Mouse (Mus musculus) liver, embryonic 14.5 days (tissue): ENCODE data around the gene Ssbp2.

Experiments used
- CTCF ChIP-seq: IDR thresholded peaks from 2 replicates; pipeline ENCODE4 v1.5.1; 2016; ENCODE audit warnings: antibody characterized with exemption, low read depth, control low read depth
- EP300 ChIP-seq: IDR thresholded peaks from 2 replicates; pipeline ENCODE4 v1.6.1; 2016; ENCODE audit warnings: antibody characterized with exemption, low read depth

DNA sequence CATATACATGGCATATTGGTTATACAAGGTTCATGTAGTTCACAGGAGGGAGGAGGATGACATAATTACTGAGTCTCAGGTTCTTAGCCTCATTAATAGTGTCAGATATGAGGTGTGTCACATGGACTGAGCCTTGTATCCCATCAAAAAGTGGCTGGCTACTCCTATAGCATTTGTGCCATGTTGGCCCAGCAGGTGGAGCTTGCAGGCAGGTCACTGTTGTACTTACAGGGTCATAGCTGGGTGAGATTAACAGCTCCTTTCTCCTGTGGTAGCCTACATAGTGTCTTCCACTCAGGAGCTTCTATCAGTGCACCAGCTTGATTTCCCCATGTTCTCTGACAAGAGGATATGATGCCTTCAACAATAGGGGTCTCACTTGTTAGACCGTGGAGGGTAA lies 135.2 kb downstream of the Ssbp2 start:
- TF ChIP-seq CTCF (peak; percentile 33; the same call in 1 of the 2 replicates), EP300 (no peak)
